8 mouse cellular contexts compared by ENCODE assay signal in genomic region chr6:116767738-116768522, GRCm38 (mm10). TPM values are rescaled to one million over a fixed set of nuclear protein-coding genes. Genes with fewer than 3 reads are reported as not detected.
A peak's percentile ranks its signal among the peaks of the same experiment; 100 is the strongest.
DNase-seq lines count a peak whose midpoint lies in the region; ATAC-seq lines count a peak whose summit lies in the region.

No protein-coding gene starts in this region.

- no peak for ATAC-seq in inflammation-experienced regulatory T-cells, adult 6 months

- DNase-seq in adrenal gland, adult 8-10 months: peak; percentile 29
- DNase-seq in cerebellum, postnatal 4 days (ENCODE audit: low spot score in 2 of 2): peak; percentile 87 to 88
- peak; percentile 71 for DNase-seq in gastrocnemius, adult 18-20 months (ENCODE audit: low spot score)
- DNase-seq in induced T-regulatory cell, adult 2 months (ENCODE audit: low read depth): peak; percentile 38
- peak; percentile 88 to 92 for DNase-seq in left cerebral cortex, adult 18-20 months (ENCODE audit: low spot score in 2 of 2)
- peak; percentile 74 for DNase-seq in mesoderm, embryonic 11.5 days (ENCODE audit: low read depth, low spot score)
- peak; percentile 95 for DNase-seq in right cerebral cortex, postnatal 4 days

RNA-seq across cellular contexts. Expression of gene Tmem72, which starts 51.2 kb away (rescaled TPM):
- under 1 TPM; 0.03 to 0.12 (median 0.08) TPM for total RNA-seq in adrenal gland, adult 8-10 months (2022)
- total RNA-seq in gastrocnemius, adult 18-20 months (2021): under 1 TPM; 0.02 to 0.05 TPM
- total RNA-seq in left cerebral cortex, adult 18-20 months (2021): under 1 TPM; 0.16 to 0.33 TPM
- polyA plus RNA-seq in inflammation-experienced regulatory T-cells, adult 6 months (2017; shearing (Covaris generic)): under 1 TPM in 2 of 3 experiments, not detected in 1; 0.03 TPM

Comparison
In these comparisons a context has a peak if more than half of its experiments do, and no peak if none do; other contexts are left out.
1. DNase-seq: peak in every context shown above with its lines; median percentile 95 in right cerebral cortex, postnatal 4 days; 90 in left cerebral cortex, adult 18-20 months; 88 in cerebellum, postnatal 4 days; 74 in mesoderm, embryonic 11.5 days; 71 in gastrocnemius, adult 18-20 months; 38 in induced T-regulatory cell, adult 2 months; 29 in adrenal gland, adult 8-10 months.